Mouse (Mus musculus): Measurements from ENCODE around the gene Etl4. TPM values are rescaled to one million over a fixed set of nuclear protein-coding genes. Genes with fewer than 3 reads are reported as not detected.

The Etl4 gene
- polyA plus RNA-seq, 1 experiment from 2014 or later, result 7.3 TPM

GRCm38 (mm10) chr2:20541261-20541660 lies 631.7 kb downstream of the Etl4 start:
- Histone ChIP-seq H3K9me3 (ENCODE audit: control insufficient read depth, low read length) (no peaks in the 10 kb centered on the region), H3K4me2 (ENCODE audit: low read depth, low read length) (no peak overlapping the region), H3K4me1 (ENCODE audit: control insufficient read depth, insufficient read depth, low read length) (peaks cover 2% of the 10 kb centered on the region; the same call in 1 of the 2 replicates), H3K27ac (ENCODE audit: low read depth, low read length) (no peak overlapping the region), H3K4me3 (ENCODE audit: low read depth, low read length) (no peak overlapping the region), H3K36me3 (ENCODE audit: control insufficient read depth, insufficient read depth, low read length) (no peaks in the 10 kb centered on the region), H3K27me3 (ENCODE audit: control insufficient read depth, insufficient read depth, low read length) (no peaks in the 10 kb centered on the region), H3K9ac (replicated peaks; ENCODE audit: low read depth, low read length) (no peak overlapping the region)
- ATAC-seq (ENCODE audit: low read depth), result no peak

DNA sequence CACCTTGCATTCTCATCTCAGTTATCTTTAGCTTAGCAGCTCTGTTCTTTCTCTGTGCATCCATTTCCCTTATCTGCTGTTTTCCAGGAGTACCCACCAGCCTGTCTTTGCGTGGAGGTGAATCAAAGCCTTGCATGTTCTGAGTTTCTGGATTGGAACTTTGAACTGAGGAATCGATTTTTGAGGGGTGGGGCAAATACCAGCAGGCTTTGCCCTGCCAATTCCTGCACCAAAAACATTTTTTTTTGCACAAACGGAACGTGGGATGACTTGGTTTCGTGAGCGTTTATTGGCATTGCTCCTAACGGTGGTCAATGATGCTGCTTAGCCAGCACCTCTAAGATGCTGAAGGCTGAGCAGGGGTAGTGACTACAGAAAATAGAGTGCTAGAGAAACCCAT lies 632.7 kb downstream of the Etl4 start:
- WGBS, result 87% methylated on average over 7 of the region's 7 CpGs
- no peaks in the 10 kb centered on the region for H3K27me3 ChIP-seq (ENCODE audit: control insufficient read depth, insufficient read depth, low read length)

GRCm38 (mm10) chr2:20545624-20546023 lies 636.0 kb downstream of the Etl4 start:
- ATAC-seq (ENCODE audit: low read depth), result no peak
- Histone ChIP-seq H3K9me3 (ENCODE audit: control insufficient read depth, low read length) (no peaks in the 10 kb centered on the region), H3K27me3 (ENCODE audit: control insufficient read depth, insufficient read depth, low read length) (no peaks in the 10 kb centered on the region), H3K9ac (replicated peaks; ENCODE audit: low read depth, low read length) (no peak overlapping the region), H3K4me3 (ENCODE audit: low read depth, low read length) (no peak overlapping the region), H3K36me3 (ENCODE audit: control insufficient read depth, insufficient read depth, low read length) (no peaks in the 10 kb centered on the region), H3K4me1 (ENCODE audit: control insufficient read depth, insufficient read depth, low read length) (peaks cover 15% of the 10 kb centered on the region; the same call in 1 of the 2 replicates), H3K27ac (ENCODE audit: low read depth, low read length) (no peak overlapping the region), H3K4me2 (ENCODE audit: low read depth, low read length) (no peak overlapping the region)
- WGBS, result 60% methylated on average over 2 of the region's 2 CpGs

More for the DNA sequence above, 632.7 kb downstream of the Etl4 start:
- Histone ChIP-seq H3K4me3 (ENCODE audit: low read depth, low read length) (no peak overlapping the region), H3K36me3 (ENCODE audit: control insufficient read depth, insufficient read depth, low read length) (no peaks in the 10 kb centered on the region), H3K4me2 (ENCODE audit: low read depth, low read length) (no peak overlapping the region), H3K27ac (ENCODE audit: low read depth, low read length) (no peak overlapping the region), H3K9ac (replicated peaks; ENCODE audit: low read depth, low read length) (no peak overlapping the region), H3K9me3 (ENCODE audit: control insufficient read depth, low read length) (no peaks in the 10 kb centered on the region), H3K4me1 (ENCODE audit: control insufficient read depth, insufficient read depth, low read length) (peaks cover 11% of the 10 kb centered on the region; the same call in 1 of the 2 replicates)
- ATAC-seq (ENCODE audit: low read depth), result no peak

- Histone ChIP-seq H3K9me3 (ENCODE audit: control insufficient read depth, low read length) (no peaks in the 10 kb centered on the region), H3K27ac (ENCODE audit: low read depth, low read length) (no peak overlapping the region), H3K9ac (replicated peaks; ENCODE audit: low read depth, low read length) (no peak overlapping the region), H3K27me3 (ENCODE audit: control insufficient read depth, insufficient read depth, low read length) (no peaks in the 10 kb centered on the region), H3K4me3 (ENCODE audit: low read depth, low read length) (no peak overlapping the region; the same call in 1 of the 2 replicates), H3K4me2 (ENCODE audit: low read depth, low read length) (peak overlapping the region; percentile 24), H3K4me1 (ENCODE audit: control insufficient read depth, insufficient read depth, low read length) (peaks cover 15% of the 10 kb centered on the region; the same call in 1 of the 2 replicates), H3K36me3 (ENCODE audit: control insufficient read depth, insufficient read depth, low read length) (no peaks in the 10 kb centered on the region)
- ATAC-seq (ENCODE audit: low read depth), result peak; percentile 62; the same call in 1 of the 2 replicates
- WGBS, result 9% methylated on average over 11 of the region's 11 CpGs
Observed at GRCm38 (mm10) chr2:20546496-20547348, 637.1 kb downstream of the Etl4 start.

DNA sequence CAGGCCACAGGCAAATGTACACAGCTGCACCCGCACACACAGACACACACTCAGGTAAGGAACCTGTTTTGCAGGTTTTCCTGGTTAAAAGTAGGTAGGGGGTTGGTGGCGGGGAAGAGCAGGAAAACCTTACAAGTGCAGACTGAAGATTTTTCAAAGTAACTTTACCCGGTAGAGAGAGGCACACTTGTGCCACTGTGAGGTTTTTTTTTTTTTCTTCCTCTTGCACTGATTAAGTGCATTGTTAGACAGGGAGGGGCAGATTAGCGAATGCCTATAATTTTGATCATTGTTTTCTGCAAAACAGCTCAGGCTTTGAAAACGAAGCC lies 637.7 kb downstream of the Etl4 start:
- H3K4me1 ChIP-seq (ENCODE audit: control insufficient read depth, insufficient read depth, low read length), result peaks cover 15% of the 10 kb centered on the region; the same call in 1 of the 2 replicates
- no peak overlapping the region for H3K27ac ChIP-seq (ENCODE audit: low read depth, low read length)
- H3K27me3 ChIP-seq (ENCODE audit: control insufficient read depth, insufficient read depth, low read length), result no peaks in the 10 kb centered on the region
- peak overlapping the region; percentile 24 for H3K4me2 ChIP-seq (ENCODE audit: low read depth, low read length)
- ATAC-seq (ENCODE audit: low read depth), result peak; percentile 17; the same call in 1 of the 2 replicates
- no peaks in the 10 kb centered on the region for H3K9me3 ChIP-seq (ENCODE audit: control insufficient read depth, low read length)
- H3K9ac ChIP-seq (replicated peaks; ENCODE audit: low read depth, low read length), result no peak overlapping the region
- no peak overlapping the region; the same call in 1 of the 2 replicates for H3K4me3 ChIP-seq (ENCODE audit: low read depth, low read length)
- no peaks in the 10 kb centered on the region for H3K36me3 ChIP-seq (ENCODE audit: control insufficient read depth, insufficient read depth, low read length)
- 8% methylated on average over 5 of the region's 5 CpGs for WGBS

DNA sequence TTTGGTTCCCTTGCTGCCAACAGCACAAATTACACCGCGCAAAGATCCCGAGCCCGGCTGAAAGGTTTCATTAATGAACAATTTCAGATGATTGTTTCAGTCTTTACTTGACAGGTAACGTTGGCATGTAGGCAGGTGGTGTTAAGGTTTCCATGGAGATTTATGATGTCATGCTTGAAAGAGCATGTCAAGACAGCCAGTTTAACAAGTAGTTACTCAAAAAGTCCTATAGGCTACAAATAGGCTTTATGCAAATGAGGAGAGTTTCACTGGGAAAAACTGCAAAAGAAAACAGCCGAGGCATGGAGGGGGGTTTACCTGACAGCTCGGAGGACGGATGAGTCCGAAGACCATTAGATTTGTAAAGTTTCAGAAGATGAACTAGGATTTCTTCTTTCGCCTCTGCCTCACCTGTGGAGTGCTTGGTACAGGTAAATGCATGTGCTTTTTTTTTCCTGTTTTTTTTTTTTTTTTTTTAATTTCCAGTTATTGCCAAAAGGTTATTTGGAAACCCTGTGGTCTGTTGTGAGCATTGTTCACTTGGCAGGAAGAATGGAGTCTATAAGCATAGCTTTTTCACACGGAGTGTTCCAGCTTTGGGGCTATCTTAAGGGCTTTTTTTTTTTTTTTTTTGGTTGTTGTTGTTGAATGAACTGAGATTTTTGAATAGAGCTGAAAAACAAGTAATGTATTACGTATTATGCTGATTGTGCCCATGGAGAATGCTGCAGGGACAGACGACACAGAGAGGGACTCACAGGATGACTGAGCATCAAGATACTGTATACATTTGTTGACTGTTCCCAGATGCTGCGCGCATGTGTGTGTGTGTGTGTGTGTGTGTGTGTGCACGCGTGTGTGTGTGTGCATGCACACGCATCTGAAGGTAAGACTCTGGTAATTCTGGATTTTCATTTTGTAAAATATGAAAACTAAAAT lies 638.4 kb downstream of the Etl4 start:
- peak; percentile 4; the same call in 1 of the 2 replicates for ATAC-seq (ENCODE audit: low read depth)
- no peak overlapping the region for H3K9ac ChIP-seq (replicated peaks; ENCODE audit: low read depth, low read length)
- no peaks in the 10 kb centered on the region for H3K27me3 ChIP-seq (ENCODE audit: control insufficient read depth, insufficient read depth, low read length)
- H3K27ac ChIP-seq (ENCODE audit: low read depth, low read length), result no peak overlapping the region
- 27% methylated on average over 18 of the region's 18 CpGs for WGBS
- H3K4me1 ChIP-seq (ENCODE audit: control insufficient read depth, insufficient read depth, low read length), result peaks cover 15% of the 10 kb centered on the region; the same call in 1 of the 2 replicates
- peak overlapping the region; percentile 24; the same call in 1 of the 2 replicates for H3K4me2 ChIP-seq (ENCODE audit: low read depth, low read length)
- no peaks in the 10 kb centered on the region for H3K36me3 ChIP-seq (ENCODE audit: control insufficient read depth, insufficient read depth, low read length)
- no peaks in the 10 kb centered on the region for H3K9me3 ChIP-seq (ENCODE audit: control insufficient read depth, low read length)
- no peak overlapping the region; the same call in 1 of the 2 replicates for H3K4me3 ChIP-seq (ENCODE audit: low read depth, low read length)

GRCm38 (mm10) chr2:20549065-20549464 lies 639.5 kb downstream of the Etl4 start:
- no peak overlapping the region for H3K27ac ChIP-seq (ENCODE audit: low read depth, low read length)
- WGBS, result 54% methylated on average over 5 of the region's 5 CpGs
- peaks cover 15% of the 10 kb centered on the region; the same call in 1 of the 2 replicates for H3K4me1 ChIP-seq (ENCODE audit: control insufficient read depth, insufficient read depth, low read length)
- no peaks in the 10 kb centered on the region for H3K36me3 ChIP-seq (ENCODE audit: control insufficient read depth, insufficient read depth, low read length)
- H3K9ac ChIP-seq (replicated peaks; ENCODE audit: low read depth, low read length), result no peak overlapping the region
- H3K4me3 ChIP-seq (ENCODE audit: low read depth, low read length), result no peak overlapping the region
- no peak for ATAC-seq (ENCODE audit: low read depth)
- H3K27me3 ChIP-seq (ENCODE audit: control insufficient read depth, insufficient read depth, low read length), result no peaks in the 10 kb centered on the region
- H3K4me2 ChIP-seq (ENCODE audit: low read depth, low read length), result no peak overlapping the region
- no peaks in the 10 kb centered on the region for H3K9me3 ChIP-seq (ENCODE audit: control insufficient read depth, low read length)

DNA sequence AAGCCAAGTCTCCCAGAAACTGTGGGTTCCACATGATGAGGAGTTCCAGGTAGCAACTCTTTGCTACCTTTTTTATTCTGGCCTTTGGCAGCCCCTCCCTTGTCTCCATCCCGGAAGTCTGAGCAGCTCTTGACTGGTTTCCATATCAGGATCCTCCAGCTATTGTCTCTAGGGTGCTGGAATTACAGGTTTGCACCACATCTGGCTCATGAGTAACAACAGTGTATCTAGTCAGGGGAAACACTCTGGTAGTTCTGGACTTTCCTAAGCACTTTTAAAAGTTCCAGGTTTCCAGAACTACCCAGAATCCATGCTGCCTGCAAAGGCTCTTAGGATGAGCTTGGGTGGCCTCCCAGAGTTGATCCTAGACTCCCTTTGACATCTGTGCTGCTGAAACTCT lies 640.4 kb downstream of the Etl4 start:
- H3K36me3 ChIP-seq (ENCODE audit: control insufficient read depth, insufficient read depth, low read length), result no peaks in the 10 kb centered on the region

More for the DNA sequence above, 640.4 kb downstream of the Etl4 start:
- WGBS, result 80% methylated on average over 1 of the region's 1 CpGs
- H3K9me3 ChIP-seq (ENCODE audit: control insufficient read depth, low read length), result no peaks in the 10 kb centered on the region
- H3K27ac ChIP-seq (ENCODE audit: low read depth, low read length), result no peak overlapping the region
- H3K4me3 ChIP-seq (ENCODE audit: low read depth, low read length), result no peak overlapping the region
- H3K9ac ChIP-seq (replicated peaks; ENCODE audit: low read depth, low read length), result no peak overlapping the region
- H3K27me3 ChIP-seq (ENCODE audit: control insufficient read depth, insufficient read depth, low read length), result no peaks in the 10 kb centered on the region
- ATAC-seq (ENCODE audit: low read depth), result no peak
- peaks cover 15% of the 10 kb centered on the region; the same call in 1 of the 2 replicates for H3K4me1 ChIP-seq (ENCODE audit: control insufficient read depth, insufficient read depth, low read length)
- H3K4me2 ChIP-seq (ENCODE audit: low read depth, low read length), result no peak overlapping the region
